Mouse (Mus musculus) right cerebral cortex, postnatal 10 days (tissue): ENCODE data around the gene Pde4d.

Experiments used
- DNase-seq, 2 experiments: peaks; one replicate each; pipeline ENCODE4 v3.0.0; 2021; ENCODE audit warnings: low spot score in 2 of 2

Pde4d gene

DNA sequence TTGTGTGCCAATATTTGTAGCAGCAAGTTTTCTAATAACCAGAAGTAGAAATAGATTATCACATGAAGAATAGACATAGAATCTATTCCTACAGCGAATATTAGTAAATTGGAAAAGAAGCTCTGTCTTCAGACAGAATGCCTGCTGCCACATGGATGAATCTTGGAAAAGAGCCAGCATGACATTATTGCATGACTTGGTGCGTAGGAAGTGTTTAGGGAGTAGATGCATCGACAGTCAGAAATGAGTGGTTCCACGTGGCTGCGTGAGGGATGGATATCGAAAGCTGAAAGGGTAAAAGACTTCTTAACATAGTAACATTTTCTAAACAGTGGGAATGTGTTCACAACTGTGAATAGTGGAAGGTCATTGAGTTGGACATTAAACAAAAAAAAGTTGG is 912.6 kb downstream of the Pde4d start:
- DNase-seq, result no peak

DNA sequence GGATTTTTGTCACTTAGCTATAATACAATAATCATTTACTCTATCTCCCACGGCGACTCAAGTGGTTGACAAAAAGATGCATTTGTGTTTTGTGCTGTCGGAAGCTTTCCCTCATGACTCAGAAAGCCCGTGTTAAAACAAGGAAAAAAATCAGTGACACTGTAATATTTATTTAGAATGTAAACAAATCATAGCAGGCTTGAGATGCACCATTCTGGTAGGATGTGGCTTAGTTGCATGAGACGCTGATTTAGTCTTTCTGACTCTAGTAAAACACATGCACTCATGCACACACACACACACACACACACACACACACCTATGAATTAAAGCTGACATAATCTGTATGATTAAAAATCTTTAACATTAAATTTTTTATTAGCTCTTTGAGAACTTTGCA is 924.7 kb downstream of the Pde4d start:
- no peak for DNase-seq

DNA sequence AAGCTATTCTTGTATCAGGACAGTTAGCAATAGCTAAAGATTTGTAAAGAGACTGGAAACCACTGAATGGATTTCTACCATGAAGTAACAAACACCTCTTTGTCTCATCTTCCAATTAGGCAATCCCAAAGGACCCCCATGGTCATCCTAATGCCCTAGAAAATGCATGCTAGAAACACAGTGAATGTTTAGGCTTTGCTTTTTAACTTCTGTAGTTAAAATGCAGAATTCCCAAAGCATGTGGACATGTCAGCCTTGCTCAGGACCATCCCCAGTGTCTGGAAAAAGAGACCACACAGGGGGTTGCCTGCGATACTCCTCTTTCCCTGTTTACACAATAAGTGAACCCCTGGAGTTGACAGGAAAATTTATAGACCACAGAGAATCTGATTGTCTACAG is 926.9 kb downstream of the Pde4d start:
- no peak for DNase-seq

DNA sequence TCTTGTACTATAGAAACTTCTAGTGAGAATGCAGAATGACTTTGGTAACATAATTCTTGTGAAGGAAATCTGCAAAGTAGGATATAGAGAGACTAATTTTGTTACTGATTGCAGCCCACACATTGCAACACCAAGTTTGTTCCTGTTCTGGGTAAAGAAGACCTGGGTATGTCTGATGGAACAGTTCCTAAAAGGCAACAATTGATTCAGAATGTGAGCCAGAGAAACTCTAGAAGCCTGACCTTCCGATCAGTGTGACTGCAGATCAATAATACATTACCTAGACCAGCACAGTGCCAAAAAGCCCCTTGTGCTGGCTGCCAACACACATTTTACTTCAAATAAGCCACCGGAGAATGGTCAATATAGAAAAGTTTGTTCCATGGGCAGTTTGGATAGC is 930.4 kb downstream of the Pde4d start:
- no peak for DNase-seq

DNA sequence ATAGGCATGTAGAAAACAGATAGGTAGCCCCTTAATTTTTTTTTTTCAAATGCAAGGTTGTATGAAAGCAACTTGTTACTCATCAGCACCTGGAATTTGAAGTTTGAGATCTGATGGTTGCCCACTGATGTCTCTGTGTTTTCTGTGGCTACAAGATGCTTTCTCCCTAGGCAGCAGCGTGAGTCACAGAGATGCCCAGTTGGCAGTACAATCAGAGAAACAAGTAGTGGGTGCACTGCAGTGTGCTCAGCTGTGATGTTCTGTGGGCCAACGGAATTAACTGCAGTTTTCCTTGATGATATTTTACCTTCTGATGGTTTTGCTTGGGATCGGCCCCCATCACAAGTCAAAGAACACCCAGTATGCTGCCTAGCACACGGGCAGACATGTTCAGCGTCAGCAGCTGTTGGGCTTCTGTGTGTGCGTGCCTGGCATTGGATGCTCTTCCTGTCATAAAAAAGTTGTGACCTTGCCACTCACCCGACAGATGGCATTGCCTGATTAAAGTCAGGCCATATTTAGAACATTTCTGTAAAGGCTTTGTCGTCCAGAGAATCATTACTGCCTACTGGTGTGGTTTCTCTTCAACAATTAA is 939.0 kb downstream of the Pde4d start:
- no peak for DNase-seq

DNA sequence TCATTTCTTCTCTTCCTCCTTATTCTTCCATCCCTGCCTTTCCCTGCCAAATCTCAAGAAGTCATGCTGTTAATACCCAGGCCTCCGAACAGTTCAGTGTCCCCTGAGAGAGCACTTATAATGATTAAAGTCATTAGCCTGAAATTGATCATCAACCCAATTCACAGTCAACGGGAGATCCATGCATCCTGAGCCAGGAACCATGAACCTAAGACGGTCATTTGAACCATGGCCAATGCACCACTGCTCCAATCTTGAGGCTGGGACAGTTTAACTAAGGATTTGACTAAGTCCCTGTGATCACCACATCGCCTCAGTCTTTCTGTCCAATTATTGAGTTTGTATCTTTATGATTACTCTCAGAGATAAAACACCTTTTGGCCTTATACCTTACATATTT is 952.6 kb downstream of the Pde4d start:
- no peak for DNase-seq

DNA sequence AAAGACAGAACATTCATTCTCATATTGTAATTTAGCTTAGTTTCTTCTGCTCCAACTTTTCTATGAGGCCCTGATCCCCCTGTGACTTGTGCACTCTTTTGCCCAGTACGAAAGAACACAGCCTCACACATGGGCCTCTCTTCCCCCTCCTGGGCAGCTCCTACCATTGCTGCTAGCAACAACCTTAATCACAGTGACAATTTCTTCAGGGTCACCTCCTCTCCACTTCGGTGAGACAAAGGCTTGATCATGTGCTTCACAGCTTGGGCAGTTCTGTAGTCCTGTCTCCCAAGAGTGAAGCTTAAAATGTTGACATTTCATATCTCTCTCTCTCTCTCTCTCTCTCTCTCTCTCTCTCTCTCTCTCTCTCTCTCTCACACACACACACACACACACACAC is 953.2 kb downstream of the Pde4d start:
- no peak for DNase-seq

DNA sequence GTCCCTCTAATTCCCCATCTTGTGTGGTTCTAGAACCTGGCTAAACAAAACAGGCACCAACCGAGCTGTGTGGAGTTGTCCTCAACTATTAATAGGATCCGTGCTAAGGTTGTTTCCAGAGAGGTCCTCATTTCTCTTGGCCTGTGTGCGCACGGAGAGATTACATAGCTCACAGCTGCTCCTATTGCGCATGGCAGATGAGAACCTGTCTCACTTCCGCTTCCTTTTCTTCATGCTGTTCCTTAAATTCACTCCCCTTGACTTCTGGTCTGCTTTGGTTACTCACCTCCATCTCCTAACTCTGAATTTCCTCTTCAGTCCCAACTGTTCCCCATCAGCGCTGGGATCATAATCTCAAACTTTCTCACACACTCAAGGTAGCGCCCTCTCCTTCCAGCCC is 956.6 kb downstream of the Pde4d start:
- no peak for DNase-seq

DNA sequence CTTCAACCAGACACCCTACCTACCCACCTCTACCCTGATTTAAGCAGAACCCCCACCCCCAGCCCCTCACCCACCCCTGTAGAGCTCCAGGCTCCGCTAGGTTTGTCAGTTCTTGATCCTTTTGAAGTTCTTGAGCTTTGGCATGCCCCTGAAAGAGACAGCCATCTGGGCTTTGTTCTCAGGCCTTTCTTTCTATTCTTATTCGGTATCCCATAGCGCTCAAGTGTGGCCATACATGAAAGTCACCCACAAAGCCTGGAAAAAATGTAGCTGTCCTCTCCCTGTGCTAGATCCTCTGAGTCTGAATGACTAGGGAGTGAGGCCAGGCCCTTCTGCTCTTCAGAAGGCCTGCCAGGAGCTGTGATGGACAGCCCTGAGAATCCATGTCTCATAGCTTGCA is 957.6 kb downstream of the Pde4d start:
- no peak for DNase-seq

DNA sequence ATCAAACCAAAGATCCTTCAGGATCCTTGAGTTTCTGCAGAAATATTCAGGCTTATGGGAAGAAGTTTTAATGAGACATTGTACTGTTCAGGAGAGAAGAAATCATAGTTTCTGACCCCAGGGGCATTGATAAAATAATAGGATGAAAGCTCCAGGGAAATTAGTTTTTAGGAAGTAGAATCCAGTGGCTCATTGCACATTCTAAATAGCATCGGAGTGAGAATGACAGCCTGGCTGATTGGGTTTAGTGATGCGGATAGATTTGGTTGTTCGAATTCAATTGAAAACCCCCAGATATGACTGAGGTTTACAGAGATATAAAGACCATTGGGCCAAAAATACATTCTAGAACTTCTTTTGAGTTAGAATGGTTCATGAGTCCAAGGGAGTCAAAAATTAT is 970.7 kb downstream of the Pde4d start:
- DNase-seq, result no peak

DNA sequence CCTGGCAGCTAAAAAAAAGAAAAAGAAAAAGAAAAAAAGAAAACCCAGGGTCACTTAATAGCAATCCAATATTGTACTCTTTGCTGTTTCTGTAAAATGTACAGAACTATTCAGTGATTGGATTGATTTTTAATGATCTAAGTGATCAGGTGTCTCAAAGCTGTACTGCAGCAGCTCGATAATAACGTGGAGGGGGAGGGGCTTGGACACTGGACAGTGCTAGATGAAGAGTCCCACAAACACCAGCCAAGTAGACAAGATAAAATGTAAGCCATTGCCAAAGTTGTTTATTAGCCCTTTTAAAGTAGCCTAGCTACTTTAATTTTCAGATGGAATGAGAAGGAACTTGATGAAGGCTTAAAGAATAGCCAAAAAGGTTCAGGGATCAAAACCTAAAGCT is 975.2 kb downstream of the Pde4d start:
- DNase-seq, result no peak

DNA sequence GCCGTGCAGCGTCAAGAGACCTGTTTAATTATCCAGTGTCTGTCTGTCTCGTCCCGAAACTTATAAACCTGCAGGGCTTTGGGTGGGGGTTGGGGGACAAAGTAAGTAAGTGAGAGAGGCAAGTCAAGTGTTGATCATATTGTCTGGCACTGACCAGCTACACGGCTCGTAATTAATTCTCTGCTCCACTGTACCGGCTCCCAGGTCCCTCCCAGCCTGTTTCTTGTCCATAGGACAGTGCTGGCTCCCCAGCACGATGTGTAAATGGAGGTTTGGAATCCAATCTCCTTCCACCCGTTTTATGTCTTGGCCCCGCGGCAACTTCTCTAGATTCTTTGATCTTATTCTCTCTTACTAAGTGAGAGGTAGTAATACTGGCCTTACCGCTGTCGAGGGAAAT is 975.8 kb downstream of the Pde4d start:
- DNase-seq, result no peak

DNA sequence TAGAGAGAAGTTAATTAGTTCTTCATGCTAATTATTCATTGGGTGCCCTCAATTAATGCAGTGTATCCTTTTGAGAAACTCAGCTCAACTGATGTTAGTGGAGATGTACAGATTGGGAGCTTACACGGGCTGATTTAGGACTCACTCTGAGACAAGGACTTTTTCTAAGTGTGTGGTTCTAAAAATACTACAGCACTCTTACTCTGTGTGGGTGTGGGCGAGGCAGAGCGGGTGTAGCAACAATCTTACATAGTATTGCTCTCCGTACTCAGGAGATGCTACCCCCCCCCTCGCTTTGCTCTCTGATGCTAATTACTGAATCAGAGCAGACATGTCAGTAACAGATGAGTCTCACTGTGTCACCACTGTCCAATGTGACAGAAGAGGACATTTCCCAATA is 976.3 kb downstream of the Pde4d start:
- DNase-seq, result peak; percentile 38 to 62

DNA sequence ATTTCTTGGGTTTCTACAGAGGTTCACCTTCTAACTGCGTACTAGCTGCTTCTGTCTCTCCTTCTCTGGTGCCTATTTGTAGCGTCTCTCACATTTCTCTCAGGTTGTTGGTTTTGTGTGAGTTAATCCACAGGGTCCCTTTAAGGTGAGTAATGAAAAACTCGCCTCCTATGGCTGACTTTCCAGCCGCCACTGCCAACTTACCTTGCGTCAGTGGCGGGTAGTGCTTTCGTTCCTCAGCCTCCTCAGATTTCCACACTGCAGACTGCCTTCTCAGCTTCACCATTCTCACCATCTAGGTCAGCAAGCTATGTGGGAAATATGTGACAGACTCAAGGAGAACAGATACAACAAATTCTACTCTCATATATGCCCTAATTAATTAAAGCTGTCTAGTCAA is 977.8 kb downstream of the Pde4d start:
- no peak for DNase-seq

DNA sequence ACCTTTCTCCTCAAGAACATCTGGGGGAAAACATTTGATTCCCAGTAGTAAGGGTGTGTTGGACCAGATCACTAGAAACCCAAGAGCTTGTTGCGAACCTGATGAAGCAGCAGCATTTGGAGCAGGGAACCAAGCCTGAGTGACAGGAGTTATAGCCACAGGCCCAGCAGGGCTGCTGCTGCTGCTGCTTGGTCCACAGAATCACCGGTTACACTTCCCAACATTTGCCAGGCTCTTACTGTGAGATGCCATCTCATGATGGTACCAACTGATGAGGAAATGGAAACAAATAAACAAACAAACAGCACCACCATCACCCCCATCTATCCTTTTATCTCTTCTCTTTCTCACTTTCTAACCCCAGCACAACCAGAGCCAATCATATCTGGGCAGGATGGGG is 979.8 kb downstream of the Pde4d start:
- DNase-seq, result no peak

DNA sequence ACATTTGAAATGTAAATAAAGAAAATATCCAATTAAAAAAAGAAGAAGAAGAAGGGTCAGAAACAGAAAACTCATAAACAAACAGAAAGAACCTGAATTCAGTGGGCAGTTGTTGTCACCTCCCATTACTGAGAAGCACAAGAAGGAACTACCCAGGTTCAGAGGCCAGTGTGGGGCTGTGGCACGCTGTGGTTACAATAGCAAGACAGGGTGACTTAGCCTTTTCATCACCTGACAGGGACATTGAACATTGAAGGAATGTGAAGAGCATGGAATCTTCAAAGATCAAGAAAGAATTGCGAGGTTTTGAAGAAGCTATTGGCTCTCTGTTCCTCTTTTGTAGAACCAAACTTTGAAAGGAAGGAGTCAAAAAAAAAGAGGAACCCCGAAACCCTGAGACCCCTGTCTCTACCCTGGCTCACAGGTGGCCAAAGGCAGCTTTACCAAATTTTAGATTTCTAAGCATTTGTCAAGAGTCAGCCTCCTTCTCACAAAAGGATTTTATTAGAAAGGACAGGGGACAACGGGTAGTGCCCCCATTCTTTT is 987.6 kb downstream of the Pde4d start:
- no peak for DNase-seq

DNA sequence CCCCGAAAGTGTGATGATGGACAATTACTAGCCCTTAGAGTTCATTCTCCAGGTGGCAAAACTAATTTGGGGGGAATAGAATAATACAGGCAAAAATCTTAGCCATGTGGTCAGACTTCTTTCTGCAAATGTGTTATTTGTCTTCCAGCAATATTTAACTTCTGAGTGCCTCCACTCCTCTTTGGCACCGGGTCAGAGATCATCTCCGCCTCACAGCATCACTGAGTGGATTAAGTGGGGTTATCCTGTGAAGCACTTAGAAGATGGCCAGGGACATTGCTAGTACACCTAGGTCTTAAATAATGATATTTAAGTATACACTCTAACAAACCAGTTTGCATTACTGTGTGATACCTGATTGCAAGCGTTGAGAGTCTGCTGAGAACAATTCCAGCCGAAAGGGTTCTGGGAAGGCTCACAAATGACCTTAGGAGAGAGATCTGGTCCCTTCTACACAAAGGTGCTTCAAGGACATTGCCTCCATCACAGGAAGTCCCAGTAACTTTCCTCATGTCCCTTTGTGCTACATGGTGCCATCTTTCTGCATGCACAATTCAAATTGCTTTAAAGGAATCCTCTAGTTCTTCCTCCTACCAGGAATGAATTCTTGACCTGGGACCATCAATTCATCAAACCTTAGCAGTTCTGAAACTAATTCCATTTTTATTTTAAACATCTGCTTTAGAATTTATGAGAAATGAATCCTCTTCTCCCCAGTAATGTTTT is 989.9 kb downstream of the Pde4d start:
- no peak for DNase-seq

DNA sequence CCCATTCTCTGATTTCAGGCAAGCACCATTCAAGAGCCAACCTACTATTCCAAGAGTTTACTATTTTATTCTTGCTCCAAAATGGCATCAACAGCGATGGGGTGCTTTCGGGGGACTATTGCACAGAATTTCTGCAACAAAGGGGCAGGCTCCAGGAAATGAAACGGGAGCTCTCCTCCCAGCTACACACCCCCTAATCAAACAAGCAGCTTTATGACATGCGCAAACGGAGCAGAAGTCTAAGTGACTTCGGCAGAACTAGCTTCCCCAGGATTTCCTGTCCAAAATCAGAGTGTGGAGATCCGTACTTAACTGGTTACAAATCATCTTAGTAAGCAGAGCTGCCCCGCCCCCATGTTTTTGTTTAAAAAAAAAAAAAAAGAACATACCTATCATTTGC is 990.6 kb downstream of the Pde4d start:
- DNase-seq, result peak; percentile 76 to 85

DNA sequence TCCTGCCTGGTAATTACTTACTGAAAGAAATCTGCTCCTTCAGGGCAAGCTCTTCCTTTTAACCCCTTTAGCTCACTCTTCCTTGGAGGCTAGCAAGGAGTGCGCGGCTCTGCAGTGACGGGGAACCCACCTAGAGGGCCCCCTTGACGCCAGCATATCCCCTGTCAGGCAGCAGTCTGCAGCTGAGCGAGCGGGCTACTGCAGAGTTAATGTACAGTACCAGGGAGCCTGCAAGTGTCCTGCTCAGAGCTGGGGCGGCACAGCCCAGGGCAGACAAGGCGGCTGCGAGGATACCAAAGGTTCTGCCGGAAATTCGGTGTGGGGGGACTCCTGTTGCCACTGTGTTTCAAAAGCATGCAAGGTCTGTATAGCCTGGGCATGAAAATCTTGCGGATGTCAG is 991.1 kb downstream of the Pde4d start:
- DNase-seq, result peak; percentile 94

DNA sequence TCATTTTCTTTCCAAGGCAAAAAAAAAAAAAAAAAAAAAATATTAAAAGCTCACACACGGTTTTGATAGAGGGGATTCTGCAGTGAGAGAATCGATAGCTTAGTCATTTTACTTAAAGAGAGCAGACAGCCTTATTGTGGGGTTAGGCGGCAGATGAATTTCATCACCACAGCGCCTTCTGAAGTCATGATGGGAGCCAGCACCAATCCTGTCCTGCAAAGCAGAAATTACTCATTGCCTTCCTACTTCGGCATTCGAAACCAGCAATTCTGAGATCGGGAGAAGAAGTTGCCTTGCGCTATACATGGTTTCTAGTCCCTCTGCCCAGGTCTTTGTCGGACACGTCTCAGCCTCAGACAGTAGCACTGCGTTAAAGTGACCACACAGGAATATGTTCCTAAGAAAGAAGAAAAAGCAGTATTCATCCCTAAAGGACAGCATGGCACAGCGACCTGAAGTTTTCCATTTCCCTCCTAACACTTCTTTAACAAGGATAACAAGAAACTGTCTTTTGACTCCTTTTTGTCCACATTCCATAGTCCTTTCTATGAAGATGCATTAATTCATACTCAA is 991.7 kb downstream of the Pde4d start:
- DNase-seq, result peak; percentile 61 to 64

DNA sequence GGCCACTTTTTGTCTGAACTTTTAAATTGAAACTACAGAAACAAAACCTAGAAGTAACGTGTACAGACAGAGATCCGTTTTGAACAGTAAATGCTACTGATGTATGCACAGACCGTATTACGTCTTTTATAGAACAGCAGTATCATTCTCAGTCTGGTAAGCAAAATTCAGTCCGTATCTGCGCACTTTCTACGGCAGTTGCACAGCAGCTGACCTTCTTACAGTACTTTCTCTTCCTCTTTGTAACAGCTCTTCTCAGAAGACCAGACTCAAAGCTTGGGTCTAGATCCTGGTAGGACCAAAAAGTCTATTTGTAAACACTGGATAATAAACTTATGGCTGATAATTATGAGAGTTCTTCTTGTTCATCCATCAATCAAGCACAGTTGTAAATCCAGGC is 996.4 kb downstream of the Pde4d start:
- no peak for DNase-seq

DNA sequence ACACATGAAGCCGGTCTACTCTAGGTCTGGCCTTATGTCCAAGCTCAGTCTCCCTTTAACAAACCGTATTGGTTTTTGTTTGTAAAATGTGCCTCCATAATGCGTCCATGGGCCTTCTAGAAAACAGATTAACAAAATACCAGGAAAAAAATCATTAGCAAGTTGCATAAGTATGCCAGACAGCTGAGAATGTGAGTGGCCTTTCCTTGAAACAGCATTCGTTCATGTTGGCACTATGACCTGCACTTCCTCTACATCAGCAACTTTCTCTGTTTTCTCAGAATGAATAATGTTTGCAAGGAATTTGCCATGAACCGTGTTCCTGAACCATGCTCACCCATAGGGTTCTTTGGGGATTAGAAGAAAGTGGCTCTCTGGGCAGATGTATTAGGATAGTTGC is 998.4 kb downstream of the Pde4d start:
- DNase-seq, result no peak

DNA sequence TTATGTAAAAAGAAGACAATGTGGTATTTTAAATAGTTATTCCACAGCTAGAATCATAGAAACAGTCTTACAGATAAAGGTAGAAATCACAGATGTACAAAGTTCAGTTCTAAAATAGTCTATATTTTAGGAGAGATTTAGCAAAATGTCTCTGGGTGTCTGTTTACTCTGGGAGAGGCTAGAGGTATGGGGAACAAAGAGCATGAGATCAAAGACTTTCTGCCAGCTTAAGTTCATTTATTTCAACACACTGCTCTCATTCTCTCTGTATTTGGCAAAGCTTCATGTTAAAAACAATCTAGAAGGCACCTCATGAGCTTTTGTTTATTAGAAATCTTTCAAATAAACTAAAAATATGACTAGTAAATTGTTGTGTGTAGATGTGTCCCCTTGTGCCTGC is 1024.6 kb downstream of the Pde4d start:
- no peak for DNase-seq
